Mouse (Mus musculus): ENCODE measurements at regions not wholly inside any gene's neighbourhood (a gene's known extent, or its start where the extent isn't known, plus 50 kb on each side); places are given as distances from the start of the nearest gene placed in this dataset.

GRCm38 (mm10) chr5:148755807-148756206, 173.3 kb downstream of the Katnal1 start:
- TF ChIP-seq POLR2A (IDR thresholded peaks at IDR 0.05; ENCODE audit: control insufficient read depth, extremely low read depth, insufficient read depth, low read length, poor library complexity) = no peak
- no peak for TF ChIP-seq CTCF (IDR thresholded peaks at IDR 0.05; ENCODE audit: borderline replicate concordance, control insufficient read depth, extremely low read depth, insufficient read depth, low read length, poor library complexity)

All from thymus, adult 2 months (tissue).